9 mouse cellular contexts compared by ENCODE assay signal in genomic region chr7:30347828-30348227, GRCm38 (mm10). TPM values are rescaled to one million over a fixed set of nuclear protein-coding genes. Genes with fewer than 3 reads are reported as not detected.
DNase-seq lines count a peak whose midpoint lies in the region; ATAC-seq lines count a peak whose summit lies in the region.
"Had no signal": no experiment of that assay in that cellular context is flagged by ENCODE, and none has a peak within 500 bp of the region (broad histone marks: within the 10 kb centered on the region; RNA-seq: fewer than 3 reads in every experiment).

No protein-coding gene starts in this region.

- peaks cover 6% of the 10 kb centered on the region for H3K4me1 ChIP-seq in forebrain, embryonic 15.5 days
- H3K4me1 ChIP-seq in intestine, embryonic 15.5 days (replicated peaks): no peaks in the 10 kb centered on the region
- H3K4me1 ChIP-seq in midbrain, embryonic 14.5 days (ENCODE audit: control insufficient read depth, insufficient read depth, low read length): 0 out of 2 replicates have a peak, but pooled peaks cover 3% of the 10 kb centered on the region

- no peak overlapping the region for H3K27ac ChIP-seq in forebrain, embryonic 15.5 days (replicated peaks)
- H3K27ac ChIP-seq in intestine, embryonic 15.5 days: no peak overlapping the region
- no peak overlapping the region for H3K27ac ChIP-seq in midbrain, embryonic 14.5 days (replicated peaks; ENCODE audit: low read depth, low read length)

- no peaks in the 10 kb centered on the region for H3K36me3 ChIP-seq in forebrain, embryonic 15.5 days
- H3K36me3 ChIP-seq in intestine, embryonic 15.5 days: no peaks in the 10 kb centered on the region
- H3K36me3 ChIP-seq in midbrain, embryonic 14.5 days (ENCODE audit: control insufficient read depth, insufficient read depth, low read length): no peaks in the 10 kb centered on the region

- peak; percentile 72 for ATAC-seq in forebrain, embryonic 15.5 days (replicated peaks)
- ATAC-seq in intestine, embryonic 15.5 days: peak; percentile 60; the same call in 1 of the 2 replicates
- ATAC-seq in midbrain, embryonic 14.5 days (ENCODE audit: low FRiP score, low TSS enrichment): peak; percentile 73; the same call in 1 of the 2 replicates

- H3K4me2 ChIP-seq in forebrain, embryonic 15.5 days (replicated peaks): peak overlapping the region; percentile 45
- peak overlapping the region; percentile 24; the same call in 1 of the 2 replicates for H3K4me2 ChIP-seq in intestine, embryonic 15.5 days (replicated peaks)
- peak overlapping the region; percentile 45 for H3K4me2 ChIP-seq in midbrain, embryonic 14.5 days (ENCODE audit: low read length)

- intact Hi-C loops in heart, postnatal 36 days (cut with DNase I): no loop called here
- intact Hi-C loops in left cerebral cortex, postnatal 25 days (cut with DNase I): no loop called here

- peak overlapping the region; percentile 27 for H3K4me3 ChIP-seq in forebrain, embryonic 15.5 days
- no peak overlapping the region for H3K4me3 ChIP-seq in intestine, embryonic 15.5 days (replicated peaks)
- H3K4me3 ChIP-seq in midbrain, embryonic 14.5 days (replicated peaks; ENCODE audit: low read depth, low read length): no peak overlapping the region; the same call in 1 of the 2 replicates

- no peak overlapping the region; the same call in 1 of the 2 replicates for H3K9ac ChIP-seq in forebrain, embryonic 15.5 days (replicated peaks)
- no peak overlapping the region for H3K9ac ChIP-seq in intestine, embryonic 15.5 days
- no peak overlapping the region for H3K9ac ChIP-seq in midbrain, embryonic 14.5 days (replicated peaks; ENCODE audit: low read length)

- H3K9me3 ChIP-seq in forebrain, embryonic 15.5 days: no peaks in the 10 kb centered on the region
- no peaks in the 10 kb centered on the region for H3K9me3 ChIP-seq in intestine, embryonic 15.5 days
- H3K9me3 ChIP-seq in midbrain, embryonic 14.5 days (ENCODE audit: control insufficient read depth, low read length): no peaks in the 10 kb centered on the region

- 2% methylated on average over 30 of the region's 30 CpGs for WGBS in forebrain, embryonic 15.5 days
- 2% methylated on average over 30 of the region's 30 CpGs for WGBS in intestine, embryonic 15.5 days
- WGBS in midbrain, embryonic 14.5 days: 1% methylated on average over 30 of the region's 30 CpGs

- DNase-seq in heart, postnatal 36 days: peak; percentile 21 to 40
- no peak for DNase-seq in heart, adult 8-10 months (ENCODE audit: low spot score)
- DNase-seq in cerebellum, adult 11 months: peak; percentile 81
- DNase-seq in left cerebral cortex, postnatal 25 days (ENCODE audit: low spot score in 2 of 2): peak; percentile 89 to 93
- DNase-seq in midbrain, embryonic 14.5 days: peak; percentile 91
- DNase-seq in spleen, postnatal 14 days (ENCODE audit: low spot score in 2 of 2): peak; percentile 21 to 45

- H3K27me3 ChIP-seq in forebrain, embryonic 15.5 days: peaks cover 27% of the 10 kb centered on the region
- H3K27me3 ChIP-seq in intestine, embryonic 15.5 days (replicated peaks): peaks cover 19% of the 10 kb centered on the region
- H3K27me3 ChIP-seq in midbrain, embryonic 14.5 days (ENCODE audit: control insufficient read depth, insufficient read depth, low read length): peaks cover 24% of the 10 kb centered on the region; the same call in 1 of the 2 replicates

RNA-seq across cellular contexts. Expression of gene Lrfn3, which starts 14.7 kb away (rescaled TPM):
- 1 to 10 TPM; 1.3 to 1.4 TPM for total RNA-seq in heart, postnatal 36 days (2021)
- 1 to 10 TPM; 1.3 to 2.4 (median 1.6) TPM for total RNA-seq in heart, adult 8-10 months (2022)
- polyA plus RNA-seq in forebrain, embryonic 15.5 days (2015; fragmentation: Nextera tagmentation; extraction: Ambion mirVana): 11.2 and 12.3 TPM in 2 replicates
- polyA plus RNA-seq in intestine, embryonic 15.5 days (2015; fragmentation: Nextera tagmentation; extraction: Ambion mirVana): 2.9 and 3.9 TPM in 2 replicates
- total RNA-seq in left cerebral cortex, postnatal 25 days (2021): 10 to 100 TPM; 34.0 to 35.2 TPM
- polyA plus RNA-seq in midbrain, embryonic 14.5 days (2014; fragmentation: Nextera tagmentation; extraction: Ambion mirVana): 13.9 and 16.3 TPM in 2 replicates

RNA-seq across cellular contexts. Expression of gene Sdhaf1, which starts 24.1 kb away (rescaled TPM):
- total RNA-seq in heart, postnatal 36 days (2021): 10 to 100 TPM; 12.0 to 12.5 TPM
- total RNA-seq in heart, adult 8-10 months (2022): 10 to 100 TPM; 14.0 to 16.2 (median 15.1) TPM
- 22.1 and 22.5 TPM in 2 replicates for polyA plus RNA-seq in forebrain, embryonic 15.5 days (2015; fragmentation: Nextera tagmentation; extraction: Ambion mirVana)
- 15.5 and 18.0 TPM in 2 replicates for polyA plus RNA-seq in intestine, embryonic 15.5 days (2015; fragmentation: Nextera tagmentation; extraction: Ambion mirVana)
- total RNA-seq in left cerebral cortex, postnatal 25 days (2021): 1 to 10 TPM; 7.2 to 7.8 TPM
- 19.8 and 20.4 TPM in 2 replicates for polyA plus RNA-seq in midbrain, embryonic 14.5 days (2014; fragmentation: Nextera tagmentation; extraction: Ambion mirVana)

RNA-seq across cellular contexts. Expression of gene E130208F15Rik, which starts 26.3 kb away (rescaled TPM):
- under 1 TPM; 0.65 to 0.78 TPM for total RNA-seq in heart, postnatal 36 days (2021)
- 1 to 10 TPM in 1 of 4 experiments, under 1 TPM in 3; 0.62 to 1.2 (median 0.79) TPM for total RNA-seq in heart, adult 8-10 months (2022)
- not detected in 2 replicates for polyA plus RNA-seq in forebrain, embryonic 15.5 days (2015; fragmentation: Nextera tagmentation; extraction: Ambion mirVana)
- polyA plus RNA-seq in intestine, embryonic 15.5 days (2015; fragmentation: Nextera tagmentation; extraction: Ambion mirVana): 1.8 TPM in 1 of 2 replicates, not detected in the other
- under 1 TPM; 0.32 to 0.55 TPM for total RNA-seq in left cerebral cortex, postnatal 25 days (2021)
- not detected in 2 replicates for polyA plus RNA-seq in midbrain, embryonic 14.5 days (2014; fragmentation: Nextera tagmentation; extraction: Ambion mirVana)
- polyA plus RNA-seq: stomach, embryonic 14.5 days had no signal

RNA-seq across cellular contexts. Expression of gene Syne4, which starts 33.2 kb away (rescaled TPM):
- total RNA-seq in heart, postnatal 36 days (2021): 1 to 10 TPM in 1 of 2 experiments, under 1 TPM in 1; 0.81 to 1.3 TPM
- total RNA-seq in heart, adult 8-10 months (2022): 1 to 10 TPM in 1 of 4 experiments, under 1 TPM in 3; 0.46 to 1.9 (median 0.76) TPM
- 7.3 and 9.0 TPM in 2 replicates for polyA plus RNA-seq in forebrain, embryonic 15.5 days (2015; fragmentation: Nextera tagmentation; extraction: Ambion mirVana)
- polyA plus RNA-seq in intestine, embryonic 15.5 days (2015; fragmentation: Nextera tagmentation; extraction: Ambion mirVana): 47.7 and 65.3 TPM in 2 replicates
- 1 to 10 TPM; 8.4 to 8.7 TPM for total RNA-seq in left cerebral cortex, postnatal 25 days (2021)
- polyA plus RNA-seq in midbrain, embryonic 14.5 days (2014; fragmentation: Nextera tagmentation; extraction: Ambion mirVana): 9.3 and 10.2 TPM in 2 replicates

RNA-seq across cellular contexts. Expression of gene Alkbh6, which starts 39.3 kb away (rescaled TPM):
- total RNA-seq in heart, postnatal 36 days (2021): 10 to 100 TPM; 22.0 to 23.0 TPM
- 10 to 100 TPM; 28.6 to 34.0 (median 32.5) TPM for total RNA-seq in heart, adult 8-10 months (2022)
- 99.6 and 102 TPM in 2 replicates for polyA plus RNA-seq in forebrain, embryonic 15.5 days (2015; fragmentation: Nextera tagmentation; extraction: Ambion mirVana)
- polyA plus RNA-seq in intestine, embryonic 15.5 days (2015; fragmentation: Nextera tagmentation; extraction: Ambion mirVana): 63.9 and 68.5 TPM in 2 replicates
- total RNA-seq in left cerebral cortex, postnatal 25 days (2021): 10 to 100 TPM; 63.6 to 64.4 TPM
- polyA plus RNA-seq in midbrain, embryonic 14.5 days (2014; fragmentation: Nextera tagmentation; extraction: Ambion mirVana): 107 and 145 TPM in 2 replicates

Comparison
In these comparisons a context has a peak if more than half of its experiments do, and no peak if none do; other contexts are left out.
1. RNA of gene Lrfn3, which starts 14.7 kb away (total RNA-seq): 34.0 to 35.2 TPM in left cerebral cortex, postnatal 25 days; 1.3 to 2.4 TPM in heart, adult 8-10 months and 1.3 to 1.4 TPM in heart, postnatal 36 days; every median in the first group is over 10 times any median in the second.
2. Peak in every context shown above with its lines, with median percentiles within 50 percentile points of each other: ATAC-seq and H3K4me2 ChIP-seq.